Mouse (Mus musculus) heart, embryonic 10.5 days (tissue): ENCODE results near the gene Ier5l. TPM values are rescaled to one million over a fixed set of nuclear protein-coding genes. Genes with fewer than 3 reads are reported as not detected.

ENCODE experiments used
- DNase-seq: peaks from one replicate; pipeline ENCODE4 v3.0.0-alpha.2; 2017; ENCODE audit warnings: low spot score
- H3K27ac ChIP-seq: fragments of 300-500 bp; sonication (generic); 2 replicates; pipeline ENCODE4 v1.5.1; 2016; ENCODE audit warnings: mild to moderate bottlenecking
- H3K27me3 ChIP-seq: fragments of 300-500 bp; sonication (generic); 2 replicates; pipeline ENCODE4 v1.6.1; 2016; ENCODE audit warnings: mild to moderate bottlenecking; ENCODE audit not compliant: poor library complexity, insufficient read depth, severe bottlenecking
- H3K36me3 ChIP-seq: fragments of 300-500 bp; sonication (generic); 2 replicates; pipeline ENCODE4 v1.6.1; 2016; ENCODE audit warnings: mild to moderate bottlenecking, moderate library complexity
- H3K4me1 ChIP-seq: fragments of 300-500 bp; sonication (generic); 2 replicates; pipeline ENCODE4 v1.6.1; 2016; ENCODE audit warnings: mild to moderate bottlenecking
- H3K4me3 ChIP-seq: fragments of 300-500 bp; sonication (generic); 2 replicates; pipeline ENCODE4 v1.5.1; 2016; ENCODE audit warnings: mild to moderate bottlenecking, moderate library complexity
- H3K9me3 ChIP-seq: fragments of 300-500 bp; sonication (generic); 2 replicates; pipeline ENCODE4 v1.6.1; 2016; ENCODE audit warnings: mild to moderate bottlenecking, moderate library complexity
- WGBS: fragments of 180-500 bp; shearing (Covaris S2); methylation state at CpG from one replicate; pipeline ENCODE4 v1.1.7; 2016; 5-methylcytosine and 5-hydroxymethylcytosine counted together
- polyA plus RNA-seq: library from polyadenylated mRNA; unstranded; fragments of >200 nt; fragmentation: Nextera tagmentation; extraction: Ambion mirVana; gene quantifications from 2 replicates; pipeline ENCODE4 v1.2.1, GENCODE M21; 2016

Gene Ier5l
- polyA plus RNA-seq, 1 experiment from 2014 or later: 2.2 TPM

GRCm38 (mm10) chr2:30444450-30444849, 29.6 kb downstream of the Ier5l start:
- Histone ChIP-seq H3K36me3 (peaks cover 69% of the 10 kb centered on the region), H3K4me1 (peaks cover 81% of the 10 kb centered on the region)

DNA sequence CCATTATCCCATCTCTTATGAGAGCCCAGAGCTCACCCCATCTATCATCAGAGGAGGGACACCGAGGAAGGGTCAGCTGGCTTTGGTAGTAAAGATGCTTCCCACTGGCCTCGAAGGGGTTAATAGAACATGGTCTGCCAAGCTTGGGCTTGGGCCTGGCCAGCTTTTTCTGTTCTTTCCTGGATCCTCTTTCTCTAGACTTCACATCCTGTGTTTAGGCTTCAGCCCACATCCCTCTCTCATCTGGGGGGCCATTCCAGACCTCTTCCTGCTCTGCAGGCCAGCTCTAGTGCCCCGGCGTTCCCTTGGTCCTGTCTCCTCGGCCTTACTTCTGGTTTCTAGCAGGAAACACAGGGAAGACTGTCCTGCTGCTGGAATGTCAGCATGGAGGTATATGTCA, 30.0 kb downstream of the Ier5l start:
- no peaks in the 10 kb centered on the region for H3K9me3 ChIP-seq
- H3K4me3 ChIP-seq: 0 out of 2 replicates have a peak overlapping the region, but pooled peaks have one; percentile 3
- no peak for DNase-seq
- peak overlapping the region; percentile 93 for H3K27ac ChIP-seq
- peaks cover 69% of the 10 kb centered on the region for H3K36me3 ChIP-seq
- peaks cover 82% of the 10 kb centered on the region for H3K4me1 ChIP-seq
- no peaks in the 10 kb centered on the region for H3K27me3 ChIP-seq
- WGBS: 65% methylated on average over 5 of the region's 5 CpGs

More at GRCm38 (mm10) chr2:30444450-30444849, 29.6 kb downstream of the Ier5l start:
- peaks cover 2% of the 10 kb centered on the region; the same call in 1 of the 2 replicates for H3K9me3 ChIP-seq
- H3K27ac ChIP-seq: peak overlapping the region; percentile 93
- DNase-seq: no peak
- 0 out of 2 replicates have a peak overlapping the region, but pooled peaks have one; percentile 3 for H3K4me3 ChIP-seq
- H3K27me3 ChIP-seq: no peaks in the 10 kb centered on the region

GRCm38 (mm10) chr2:30443281-30443680, 30.7 kb downstream of the Ier5l start:
- Histone ChIP-seq H3K27me3 (no peaks in the 10 kb centered on the region), H3K36me3 (peaks cover 69% of the 10 kb centered on the region), H3K4me3 (peak overlapping the region; percentile 53), H3K27ac (peak overlapping the region; percentile 93), H3K9me3 (no peaks in the 10 kb centered on the region), H3K4me1 (peaks cover 82% of the 10 kb centered on the region)
- no peak for DNase-seq
- 59% methylated on average over 4 of the region's 4 CpGs for WGBS

DNA sequence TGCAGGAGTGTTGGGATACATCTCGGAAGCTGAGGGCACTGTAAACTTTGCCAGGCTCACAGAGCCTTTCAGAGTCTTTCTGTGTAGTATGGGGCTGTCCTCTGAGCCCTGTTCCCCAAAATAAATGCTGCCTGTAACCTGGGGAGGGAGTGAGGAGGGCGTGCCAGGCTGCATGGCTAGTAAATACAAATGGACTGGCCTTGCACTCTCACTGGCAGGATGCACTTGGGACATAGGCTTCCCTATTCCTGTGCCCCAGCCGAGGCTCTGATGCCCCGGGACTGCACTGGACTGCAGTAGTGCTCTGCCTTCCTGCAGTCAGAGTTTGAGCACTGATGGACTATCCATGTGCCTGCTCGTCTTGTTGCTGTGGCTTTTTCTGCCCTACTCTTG, 31.5 kb downstream of the Ier5l start:
- peaks cover 69% of the 10 kb centered on the region for H3K36me3 ChIP-seq
- DNase-seq: no peak
- H3K4me3 ChIP-seq: peak overlapping the region; percentile 53
- no peaks in the 10 kb centered on the region for H3K27me3 ChIP-seq
- 35% methylated on average over 5 of the region's 5 CpGs for WGBS
- peak overlapping the region; percentile 93 for H3K27ac ChIP-seq
- peaks cover 82% of the 10 kb centered on the region for H3K4me1 ChIP-seq
- H3K9me3 ChIP-seq: no peaks in the 10 kb centered on the region

- Histone ChIP-seq H3K36me3 (peaks cover 68% of the 10 kb centered on the region), H3K9me3 (no peaks in the 10 kb centered on the region), H3K4me1 (peaks cover 75% of the 10 kb centered on the region), H3K4me3 (peak overlapping the region; percentile 53), H3K27me3 (no peaks in the 10 kb centered on the region), H3K27ac (peak overlapping the region; percentile 93)
- peak; percentile 96 for DNase-seq
- 7% methylated on average over 15 of the region's 15 CpGs for WGBS
Measured at GRCm38 (mm10) chr2:30441518-30442497, 32.2 kb downstream of the Ier5l start.

GRCm38 (mm10) chr2:30440701-30441517, 33.1 kb downstream of the Ier5l start:
- no peaks in the 10 kb centered on the region for H3K27me3 ChIP-seq
- peak overlapping the region; percentile 53 for H3K4me3 ChIP-seq
- DNase-seq: no peak
- peaks cover 60% of the 10 kb centered on the region for H3K36me3 ChIP-seq
- no peaks in the 10 kb centered on the region for H3K9me3 ChIP-seq
- 11% methylated on average over 12 of the region's 12 CpGs for WGBS
- H3K4me1 ChIP-seq: peaks cover 66% of the 10 kb centered on the region
- peak overlapping the region; percentile 93 for H3K27ac ChIP-seq

- peak overlapping the region; percentile 93 for H3K27ac ChIP-seq
- H3K4me3 ChIP-seq: peak overlapping the region; percentile 53; the same call in 1 of the 2 replicates
- peaks cover 64% of the 10 kb centered on the region for H3K4me1 ChIP-seq
- DNase-seq: no peak
- H3K9me3 ChIP-seq: no peaks in the 10 kb centered on the region
- WGBS: 45% methylated on average over 3 of the region's 3 CpGs
- peaks cover 58% of the 10 kb centered on the region for H3K36me3 ChIP-seq
- no peaks in the 10 kb centered on the region for H3K27me3 ChIP-seq
Measured at GRCm38 (mm10) chr2:30440211-30440700, 33.8 kb downstream of the Ier5l start.

GRCm38 (mm10) chr2:30439631-30440030, 34.4 kb downstream of the Ier5l start:
- Histone ChIP-seq H3K36me3 (peaks cover 56% of the 10 kb centered on the region), H3K27me3 (no peaks in the 10 kb centered on the region), H3K4me3 (no peak overlapping the region), H3K27ac (peak overlapping the region; percentile 93), H3K4me1 (peaks cover 59% of the 10 kb centered on the region), H3K9me3 (no peaks in the 10 kb centered on the region)
- no peak for DNase-seq
- WGBS: 91% methylated on average over 6 of the region's 6 CpGs

GRCm38 (mm10) chr2:30437791-30438190, 36.2 kb downstream of the Ier5l start:
- DNase-seq: no peak
- WGBS: 86% methylated on average over 4 of the region's 4 CpGs
- H3K27ac ChIP-seq: no peak overlapping the region; the same call in 1 of the 2 replicates
- H3K9me3 ChIP-seq: no peaks in the 10 kb centered on the region
- H3K4me1 ChIP-seq: peaks cover 41% of the 10 kb centered on the region
- no peaks in the 10 kb centered on the region for H3K27me3 ChIP-seq
- H3K4me3 ChIP-seq: no peak overlapping the region
- H3K36me3 ChIP-seq: peaks cover 60% of the 10 kb centered on the region

DNA sequence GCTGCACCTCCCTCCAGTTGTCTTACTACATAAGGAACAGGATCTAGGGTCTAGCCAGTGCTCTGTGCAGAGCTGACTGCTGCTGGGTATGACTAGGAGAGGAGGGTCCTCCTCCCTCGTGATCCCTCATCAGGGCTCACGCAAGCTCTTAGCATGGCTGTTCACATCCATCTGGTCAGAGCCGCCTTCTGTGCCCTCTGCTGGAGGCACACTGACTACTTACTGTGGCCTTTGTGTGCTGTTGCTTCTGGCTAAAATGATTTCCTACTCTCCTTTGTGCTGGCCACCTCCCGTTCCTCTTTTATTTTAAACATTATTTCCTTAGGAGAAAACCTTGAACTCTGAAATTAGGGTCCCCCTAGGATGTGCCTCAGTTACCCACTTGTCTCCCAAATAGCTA, 37.2 kb downstream of the Ier5l start:
- Histone ChIP-seq H3K27me3 (no peaks in the 10 kb centered on the region), H3K9me3 (no peaks in the 10 kb centered on the region), H3K36me3 (peaks cover 70% of the 10 kb centered on the region), H3K4me1 (peaks cover 31% of the 10 kb centered on the region), H3K4me3 (no peak overlapping the region), H3K27ac (no peak overlapping the region)
- DNase-seq: no peak
- 82% methylated on average over 4 of the region's 4 CpGs for WGBS

DNA sequence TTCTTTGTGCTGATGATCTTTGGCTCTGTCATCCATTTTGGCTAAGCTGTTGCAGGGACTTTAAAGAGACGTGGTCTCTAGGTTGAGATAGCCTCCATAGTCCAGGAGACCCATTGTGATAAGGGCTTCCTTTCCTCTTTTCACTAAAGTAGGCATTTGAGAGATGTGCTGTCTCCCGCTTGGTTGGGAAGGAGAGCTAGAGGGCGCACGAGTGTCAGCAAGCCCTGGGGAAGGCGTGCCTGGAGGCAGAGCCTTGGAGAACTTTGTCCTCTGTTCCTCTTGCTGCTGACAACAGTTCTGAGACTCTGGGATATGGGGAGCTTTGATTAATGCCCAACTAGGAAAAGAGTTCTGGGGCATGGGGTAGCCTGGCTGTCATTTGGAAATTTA, 37.9 kb downstream of the Ier5l start:
- Histone ChIP-seq H3K4me3 (no peak overlapping the region), H3K27me3 (no peaks in the 10 kb centered on the region), H3K9me3 (no peaks in the 10 kb centered on the region), H3K27ac (no peak overlapping the region), H3K36me3 (peaks cover 76% of the 10 kb centered on the region), H3K4me1 (peaks cover 24% of the 10 kb centered on the region)
- 66% methylated on average over 5 of the region's 5 CpGs for WGBS
- DNase-seq: no peak

GRCm38 (mm10) chr2:30435326-30436155, 38.5 kb downstream of the Ier5l start:
- H3K36me3 ChIP-seq: peaks cover 80% of the 10 kb centered on the region
- no peak for DNase-seq

More at GRCm38 (mm10) chr2:30435326-30436155, 38.5 kb downstream of the Ier5l start:
- Histone ChIP-seq H3K27ac (0 out of 2 replicates have a peak overlapping the region, but pooled peaks have one; percentile 44), H3K4me1 (peaks cover 18% of the 10 kb centered on the region), H3K27me3 (no peaks in the 10 kb centered on the region), H3K4me3 (no peak overlapping the region), H3K9me3 (no peaks in the 10 kb centered on the region)
- WGBS: 59% methylated on average over 5 of the region's 5 CpGs
